Mouse (Mus musculus) stomach, postnatal 0 days (tissue): ENCODE results near the gene Vgll4. TPM values are rescaled to one million over a fixed set of nuclear protein-coding genes. Genes with fewer than 3 reads are reported as not detected.

Experiments
- ATAC-seq: fragments of 200-750 bp; cut with Nextera tagmentation; 2 replicates; pipeline ENCODE4 v1.8.0; 2017; ENCODE audit not compliant: low FRiP score, low TSS enrichment
- DNase-seq: peaks from one replicate; pipeline ENCODE4 v3.0.0-alpha.2; 2016; ENCODE audit warnings: low spot score
- H3K27ac ChIP-seq: fragments of 300-500 bp; sonication (generic); replicated peaks from 2 replicates; pipeline ENCODE4 v1.5.1; 2014; ENCODE audit warnings: mild to moderate bottlenecking, control low read depth
- H3K27me3 ChIP-seq: fragments of 300-500 bp; sonication (generic); 2 replicates; pipeline ENCODE4 v1.6.1; 2014; ENCODE audit warnings: low read length; ENCODE audit not compliant: control insufficient read depth, insufficient read depth
- H3K36me3 ChIP-seq: fragments of 300-500 bp; sonication (generic); 2 replicates; pipeline ENCODE4 v1.6.1; 2014; ENCODE audit warnings: low read length, mixed read lengths; ENCODE audit not compliant: control insufficient read depth, insufficient read depth
- H3K4me1 ChIP-seq: fragments of 300-500 bp; sonication (generic); replicated peaks from 2 replicates; pipeline ENCODE4 v1.6.1; 2014; ENCODE audit warnings: antibody characterized with exemption; ENCODE audit not compliant: control insufficient read depth, insufficient read depth
- H3K4me2 ChIP-seq: fragments of 300-500 bp; sonication (generic); replicated peaks from 2 replicates; pipeline ENCODE4 v1.6.1; 2014; ENCODE audit warnings: low read depth, mild to moderate bottlenecking, control low read depth, moderate library complexity
- H3K4me3 ChIP-seq: fragments of 300-500 bp; sonication (generic); 2 replicates; pipeline ENCODE4 v1.5.1; 2014; ENCODE audit warnings: low read depth, low read length, control low read depth
- H3K9ac ChIP-seq: fragments of 300-500 bp; sonication (generic); 2 replicates; pipeline ENCODE4 v1.6.1; 2014; ENCODE audit warnings: mild to moderate bottlenecking, low read length, control low read depth, mixed read lengths
- H3K9me3 ChIP-seq: fragments of 300-500 bp; sonication (generic); 2 replicates; pipeline ENCODE4 v1.6.1; 2016; ENCODE audit warnings: low read length; ENCODE audit not compliant: control insufficient read depth
- CTCF ChIP-seq: IDR thresholded peaks from 2 replicates; pipeline ENCODE4 v1.5.1; 2016; ENCODE audit warnings: antibody characterized with exemption, low read depth, mild to moderate bottlenecking, moderate library complexity
- EP300 ChIP-seq: optimal IDR thresholded peaks from 2 replicates; pipeline ENCODE3; 2016; ENCODE audit warnings: antibody characterized with exemption
- WGBS: fragments of 180-500 bp; shearing (Covaris S2); extraction: QIAGEN DNeasy Blood & Tissue Kit; methylation state at CpG from one replicate; pipeline ENCODE4 v1.1.7; 2014; 5-methylcytosine and 5-hydroxymethylcytosine counted together
- polyA plus RNA-seq: library from polyadenylated mRNA; unstranded; fragments of >200 nt; fragmentation: Nextera tagmentation; extraction: Ambion mirVana; gene quantifications from 2 replicates; pipeline ENCODE4 v1.2.1, GENCODE M21; 2015

The Vgll4 gene
- polyA plus RNA-seq, 1 experiment from 2014 or later, result 38.5 TPM

DNA sequence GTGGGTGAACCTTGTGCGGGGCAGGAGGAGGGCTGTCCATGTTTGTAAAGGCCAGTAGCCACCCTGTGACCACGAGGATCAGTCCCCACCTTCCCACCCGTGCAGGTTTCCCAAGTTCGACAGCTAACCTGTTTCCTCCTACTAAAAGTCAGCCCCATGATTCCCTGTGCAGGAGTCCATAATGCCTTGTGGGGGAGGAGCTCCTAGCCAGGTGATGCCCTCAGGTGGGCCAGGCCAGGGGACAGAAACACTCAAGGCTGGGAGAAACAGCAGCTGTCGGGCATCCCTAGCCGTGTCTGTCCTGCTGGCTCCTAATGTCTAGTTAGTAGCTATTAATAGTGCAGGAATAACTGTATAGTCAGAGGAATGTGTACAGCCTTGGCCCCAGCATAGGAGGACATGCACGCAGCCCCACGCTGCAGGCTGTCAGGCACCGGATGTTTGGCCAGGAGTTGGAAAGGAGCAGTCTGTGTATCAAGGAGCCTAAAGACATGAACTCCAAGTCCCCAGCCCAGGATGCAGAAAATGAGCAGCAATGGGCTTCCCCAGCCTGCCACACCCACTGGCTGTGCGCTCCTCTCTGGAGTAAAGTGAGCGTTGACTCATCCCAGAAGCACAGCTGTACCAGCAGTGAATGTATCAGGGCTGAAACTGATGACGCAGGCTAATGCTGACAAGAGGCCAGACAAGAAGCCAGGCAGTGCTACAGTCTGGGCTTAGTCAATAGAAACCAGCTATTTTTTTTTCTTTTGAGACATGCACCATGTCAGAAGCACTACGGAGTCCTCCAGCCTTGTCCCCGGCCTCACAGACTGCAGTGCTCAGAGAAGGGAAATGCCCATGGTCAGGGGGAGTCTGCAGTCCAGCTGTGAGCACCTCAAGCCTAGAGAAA, 108.9 kb downstream of the Vgll4 start:
- peak overlapping the region; percentile 45; the same call in 1 of the 2 replicates for H3K27ac ChIP-seq
- DNase-seq (peak; percentile 41), ATAC-seq (peak; percentile 80)
- no peak for TF ChIP-seq CTCF
- no peak for TF ChIP-seq EP300
- peaks cover 19% of the 10 kb centered on the region for H3K36me3 ChIP-seq
- no peak overlapping the region for H3K9ac ChIP-seq
- H3K27me3 ChIP-seq, result no peaks in the 10 kb centered on the region
- no peaks in the 10 kb centered on the region for H3K9me3 ChIP-seq
- no peak overlapping the region for H3K4me2 ChIP-seq
- H3K4me3 ChIP-seq, result no peak overlapping the region
- peaks cover under 1% of the 10 kb centered on the region; the same call in 1 of the 2 replicates for H3K4me1 ChIP-seq
- WGBS, result 45% methylated on average over 14 of the region's 14 CpGs

DNA sequence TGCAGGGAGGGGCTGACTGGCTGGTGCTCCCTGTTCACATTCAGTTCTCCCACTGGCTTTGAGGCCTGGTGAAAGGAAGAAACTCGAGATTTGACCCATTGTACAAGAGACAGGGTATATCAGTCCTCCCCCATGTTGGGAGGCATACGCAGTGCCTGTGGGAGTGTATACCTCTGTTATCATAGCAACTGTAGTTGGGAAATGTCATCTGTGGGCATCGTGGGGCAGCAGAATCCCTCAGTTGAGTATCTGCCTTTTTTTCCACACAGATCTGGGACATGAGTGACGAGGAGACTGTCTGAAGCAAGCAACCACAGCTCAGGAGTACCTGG, 111.1 kb downstream of the Vgll4 start:
- DNase-seq, result no peak
- no peak for ATAC-seq
- 86% methylated on average over 4 of the region's 4 CpGs for WGBS
- Histone ChIP-seq H3K9ac (no peak overlapping the region), H3K27ac (no peak overlapping the region), H3K4me3 (no peak overlapping the region), H3K27me3 (no peaks in the 10 kb centered on the region), H3K4me1 (peaks cover 6% of the 10 kb centered on the region; the same call in 1 of the 2 replicates), H3K9me3 (no peaks in the 10 kb centered on the region), H3K36me3 (peaks cover 19% of the 10 kb centered on the region), H3K4me2 (no peak overlapping the region)
- TF ChIP-seq EP300 (no peak), CTCF (no peak)

DNA sequence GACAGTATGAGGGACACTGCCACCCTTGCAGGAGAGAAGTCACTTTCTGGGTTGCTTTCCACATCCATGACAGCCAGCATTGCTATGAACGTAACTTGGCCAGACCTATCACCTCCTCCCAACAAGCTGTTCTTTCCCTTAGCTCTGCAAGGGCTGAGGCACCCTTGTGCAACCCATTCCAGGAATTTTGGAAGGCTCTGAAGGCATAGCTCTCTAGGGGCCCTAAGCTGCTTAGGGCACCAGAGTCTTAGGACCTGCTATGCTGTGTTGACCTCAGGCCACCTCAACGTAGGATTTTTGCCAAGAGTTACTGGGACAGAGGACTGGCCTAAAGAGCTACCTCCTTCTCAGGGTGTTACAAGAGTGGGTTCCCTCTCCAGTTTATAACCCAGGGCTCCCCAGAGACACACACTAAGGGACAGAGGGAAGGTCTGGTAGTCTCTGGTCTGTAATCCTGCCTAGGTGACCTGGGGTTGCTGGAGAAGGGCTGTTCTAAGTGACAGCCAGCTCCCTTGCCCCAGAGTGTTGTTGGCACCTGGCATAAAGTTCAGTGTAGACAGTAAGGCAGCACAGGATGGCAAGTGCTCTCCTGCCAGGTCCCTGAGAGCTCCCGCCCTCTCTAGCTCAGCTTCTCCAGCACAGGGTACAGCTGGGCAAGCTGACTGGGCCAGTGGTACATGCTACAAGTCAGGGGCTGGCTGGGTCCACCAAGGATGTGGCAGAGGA, 111.6 kb downstream of the Vgll4 start:
- no peak overlapping the region for H3K4me2 ChIP-seq
- TF ChIP-seq EP300, result no peak
- TF ChIP-seq CTCF, result no peak
- H3K36me3 ChIP-seq, result peaks cover 19% of the 10 kb centered on the region
- no peak for ATAC-seq
- no peak overlapping the region for H3K4me3 ChIP-seq
- DNase-seq, result no peak
- H3K4me1 ChIP-seq, result peaks cover 6% of the 10 kb centered on the region; the same call in 1 of the 2 replicates
- WGBS, result 83% methylated on average over 3 of the region's 3 CpGs
- H3K27me3 ChIP-seq, result no peaks in the 10 kb centered on the region
- no peaks in the 10 kb centered on the region for H3K9me3 ChIP-seq
- no peak overlapping the region for H3K9ac ChIP-seq
- no peak overlapping the region for H3K27ac ChIP-seq

DNA sequence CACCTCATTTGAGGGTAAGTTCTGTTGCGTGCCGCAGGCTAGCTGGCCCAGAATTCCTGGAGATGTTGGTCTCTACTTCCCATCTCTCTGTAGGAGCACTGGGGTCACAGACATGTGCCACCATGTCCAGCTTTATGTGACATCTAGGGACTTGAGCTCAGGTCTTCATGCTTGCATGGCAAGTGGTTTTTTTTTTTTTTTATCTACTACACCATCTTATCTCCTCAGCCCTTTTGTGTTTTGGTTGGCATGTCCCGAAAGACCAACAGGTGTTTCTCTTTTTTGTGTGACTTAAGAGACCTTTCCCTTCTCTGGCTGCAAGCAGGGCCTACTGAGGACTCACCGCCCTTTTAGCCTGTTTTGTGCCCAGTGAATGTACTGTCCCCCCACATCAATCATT, 113.3 kb downstream of the Vgll4 start:
- no peak overlapping the region for H3K27ac ChIP-seq

DNA sequence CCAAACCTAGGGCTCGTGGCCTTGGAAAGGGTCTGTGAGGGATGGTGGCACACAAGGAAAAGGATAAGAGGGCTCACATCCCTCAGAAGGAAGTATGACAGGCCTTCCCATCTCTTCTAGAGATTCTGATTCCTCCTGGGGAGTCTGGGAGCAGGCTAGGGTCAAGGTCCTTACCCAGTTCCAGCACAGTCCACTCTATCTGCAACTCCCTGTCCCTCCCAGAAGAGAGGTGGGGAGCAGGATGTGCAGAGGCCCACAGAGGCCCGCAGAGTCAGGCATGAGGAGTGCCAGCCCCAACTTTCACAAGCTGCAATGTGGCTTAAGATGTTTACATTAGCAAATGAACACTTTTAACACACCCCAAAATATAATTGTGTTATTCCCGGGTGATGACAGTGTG, 114.2 kb downstream of the Vgll4 start:
- Histone ChIP-seq H3K27ac (no peak overlapping the region), H3K27me3 (no peaks in the 10 kb centered on the region), H3K36me3 (peaks cover 9% of the 10 kb centered on the region), H3K4me1 (peaks cover 6% of the 10 kb centered on the region; the same call in 1 of the 2 replicates), H3K9ac (no peak overlapping the region), H3K4me2 (no peak overlapping the region), H3K9me3 (no peaks in the 10 kb centered on the region), H3K4me3 (no peak overlapping the region)
- 27% methylated on average over 3 of the region's 3 CpGs for WGBS
- no peak for TF ChIP-seq EP300
- no peak for ATAC-seq
- DNase-seq, result no peak

More for the DNA sequence above, 113.3 kb downstream of the Vgll4 start:
- H3K4me1 ChIP-seq, result peaks cover 6% of the 10 kb centered on the region; the same call in 1 of the 2 replicates
- no peak overlapping the region for H3K9ac ChIP-seq
- peaks cover 14% of the 10 kb centered on the region for H3K36me3 ChIP-seq
- ATAC-seq (no peak), DNase-seq (no peak)
- 65% methylated on average over 4 of the region's 4 CpGs for WGBS
- no peak for TF ChIP-seq CTCF
- no peak for TF ChIP-seq EP300
- H3K4me2 ChIP-seq, result no peak overlapping the region
- no peaks in the 10 kb centered on the region for H3K27me3 ChIP-seq
- H3K4me3 ChIP-seq, result no peak overlapping the region
- H3K9me3 ChIP-seq, result no peaks in the 10 kb centered on the region
